Mouse (Mus musculus): ENCODE measurements around the gene Il11ra1. TPM values are rescaled to one million over a fixed set of nuclear protein-coding genes. Genes with fewer than 3 reads are reported as not detected.
"Not testable (repeated sequence)": the region's sequence is repeated elsewhere in the genome, so short reads cannot be mapped to it uniquely, and the experiment has no call there.

The Il11ra1 gene
- polyA plus RNA-seq, 1 experiment from 2014 or later: 45.4 TPM

- WGBS (ENCODE audit: insufficient replicate concordance): 72% methylated on average over 9 of the region's 9 CpGs
- Histone ChIP-seq H3K36me3 (ENCODE audit: control insufficient read depth, insufficient read depth) (peaks cover 4% of the 10 kb centered on the region; the same call in 1 of the 2 replicates), H3K9ac (ENCODE audit: low read depth, low read length) (no peak overlapping the region), H3K27me3 (ENCODE audit: control insufficient read depth, insufficient read depth, low read depth, low read length) (no peaks in the 10 kb centered on the region), H3K4me3 (ENCODE audit: low read depth, low read length) (no peak overlapping the region), H3K4me2 (ENCODE audit: low read depth, low read length) (no peak overlapping the region), H3K4me1 (ENCODE audit: control insufficient read depth, low read depth, low read length) (peaks cover 42% of the 10 kb centered on the region), H3K27ac (ENCODE audit: low read length) (peak overlapping the region; percentile 88), H3K9me3 (replicated peaks; ENCODE audit: control insufficient read depth, low read length) (no peaks in the 10 kb centered on the region)
- ATAC-seq (ENCODE audit: low read depth): peak; percentile 41
Observed at GRCm38 (mm10) chr4:41759206-41759605, 59.4 kb downstream of the Il11ra1 start.

- Histone ChIP-seq H3K36me3 (ENCODE audit: control insufficient read depth, insufficient read depth) (peaks cover 4% of the 10 kb centered on the region; the same call in 1 of the 2 replicates), H3K4me1 (ENCODE audit: control insufficient read depth, low read depth, low read length) (peaks cover 41% of the 10 kb centered on the region), H3K9ac (ENCODE audit: low read depth, low read length) (peak overlapping the region; percentile 54), H3K4me3 (ENCODE audit: low read depth, low read length) (peak overlapping the region; percentile 55), H3K27me3 (ENCODE audit: control insufficient read depth, insufficient read depth, low read depth, low read length) (no peaks in the 10 kb centered on the region), H3K9me3 (replicated peaks; ENCODE audit: control insufficient read depth, low read length) (no peaks in the 10 kb centered on the region), H3K27ac (ENCODE audit: low read length) (peak overlapping the region; percentile 88), H3K4me2 (ENCODE audit: low read depth, low read length) (peak overlapping the region; percentile 68)
- 24% methylated on average over 6 of the region's 6 CpGs for WGBS (ENCODE audit: insufficient replicate concordance)
- no peak for ATAC-seq (ENCODE audit: low read depth)
Observed at GRCm38 (mm10) chr4:41759656-41760287, 60.0 kb downstream of the Il11ra1 start.

- no peaks in the 10 kb centered on the region for H3K9me3 ChIP-seq (replicated peaks; ENCODE audit: control insufficient read depth, low read length)
- peak; percentile 88 for ATAC-seq (ENCODE audit: low read depth)
- WGBS (ENCODE audit: insufficient replicate concordance): 2% methylated on average over 15 of the region's 15 CpGs
- H3K9ac ChIP-seq (ENCODE audit: low read depth, low read length): peak overlapping the region; percentile 54
- peak overlapping the region; percentile 68 for H3K4me2 ChIP-seq (ENCODE audit: low read depth, low read length)
- H3K4me3 ChIP-seq (ENCODE audit: low read depth, low read length): peak overlapping the region; percentile 55
- peaks cover 4% of the 10 kb centered on the region; the same call in 1 of the 2 replicates for H3K36me3 ChIP-seq (ENCODE audit: control insufficient read depth, insufficient read depth)
- peaks cover 38% of the 10 kb centered on the region for H3K4me1 ChIP-seq (ENCODE audit: control insufficient read depth, low read depth, low read length)
- H3K27ac ChIP-seq (ENCODE audit: low read length): peak overlapping the region; percentile 88
- H3K27me3 ChIP-seq (ENCODE audit: control insufficient read depth, insufficient read depth, low read depth, low read length): no peaks in the 10 kb centered on the region
Observed at GRCm38 (mm10) chr4:41760288-41760721, 60.5 kb downstream of the Il11ra1 start.

- H3K4me1 ChIP-seq (ENCODE audit: control insufficient read depth, low read depth, low read length): peaks cover 38% of the 10 kb centered on the region
- no peak for ATAC-seq (ENCODE audit: low read depth)
- peaks cover 4% of the 10 kb centered on the region; the same call in 1 of the 2 replicates for H3K36me3 ChIP-seq (ENCODE audit: control insufficient read depth, insufficient read depth)
- H3K4me3 ChIP-seq (ENCODE audit: low read depth, low read length): peak overlapping the region; percentile 55
- no peaks in the 10 kb centered on the region for H3K9me3 ChIP-seq (replicated peaks; ENCODE audit: control insufficient read depth, low read length)
- H3K4me2 ChIP-seq (ENCODE audit: low read depth, low read length): peak overlapping the region; percentile 68
- WGBS (ENCODE audit: insufficient replicate concordance): 62% methylated on average over 4 of the region's 4 CpGs
- H3K27me3 ChIP-seq (ENCODE audit: control insufficient read depth, insufficient read depth, low read depth, low read length): no peaks in the 10 kb centered on the region
- peak overlapping the region; percentile 88 for H3K27ac ChIP-seq (ENCODE audit: low read length)
- peak overlapping the region; percentile 54 for H3K9ac ChIP-seq (ENCODE audit: low read depth, low read length)
Observed at GRCm38 (mm10) chr4:41760911-41761310, 61.1 kb downstream of the Il11ra1 start.

GRCm38 (mm10) chr4:41761680-41762079 lies 61.9 kb downstream of the Il11ra1 start:
- Histone ChIP-seq H3K4me2 (ENCODE audit: low read depth, low read length) (peak overlapping the region; percentile 68), H3K4me3 (ENCODE audit: low read depth, low read length) (no peak overlapping the region), H3K27ac (ENCODE audit: low read length) (peak overlapping the region; percentile 88), H3K9ac (ENCODE audit: low read depth, low read length) (no peak overlapping the region; the same call in 1 of the 2 replicates), H3K9me3 (replicated peaks; ENCODE audit: control insufficient read depth, low read length) (no peaks in the 10 kb centered on the region), H3K4me1 (ENCODE audit: control insufficient read depth, low read depth, low read length) (peaks cover 33% of the 10 kb centered on the region), H3K27me3 (ENCODE audit: control insufficient read depth, insufficient read depth, low read depth, low read length) (no peaks in the 10 kb centered on the region), H3K36me3 (ENCODE audit: control insufficient read depth, insufficient read depth) (peaks cover 4% of the 10 kb centered on the region; the same call in 1 of the 2 replicates)
- ATAC-seq (ENCODE audit: low read depth): no peak

- peaks cover 33% of the 10 kb centered on the region for H3K4me1 ChIP-seq (ENCODE audit: control insufficient read depth, low read depth, low read length)
- no peak overlapping the region for H3K9ac ChIP-seq (ENCODE audit: low read depth, low read length)
- no peaks in the 10 kb centered on the region for H3K9me3 ChIP-seq (replicated peaks; ENCODE audit: control insufficient read depth, low read length)
- no peak overlapping the region for H3K27ac ChIP-seq (ENCODE audit: low read length)
- peaks cover 4% of the 10 kb centered on the region; the same call in 1 of the 2 replicates for H3K36me3 ChIP-seq (ENCODE audit: control insufficient read depth, insufficient read depth)
- no peaks in the 10 kb centered on the region for H3K27me3 ChIP-seq (ENCODE audit: control insufficient read depth, insufficient read depth, low read depth, low read length)
- no peak overlapping the region for H3K4me2 ChIP-seq (ENCODE audit: low read depth, low read length)
- no peak for ATAC-seq (ENCODE audit: low read depth)
- WGBS (ENCODE audit: insufficient replicate concordance): 40% methylated on average over 8 of the region's 8 CpGs
- no peak overlapping the region for H3K4me3 ChIP-seq (ENCODE audit: low read depth, low read length)
Observed at GRCm38 (mm10) chr4:41762099-41762687, 62.4 kb downstream of the Il11ra1 start.

GRCm38 (mm10) chr4:41762688-41763114 lies 62.9 kb downstream of the Il11ra1 start:
- H3K9ac ChIP-seq (ENCODE audit: low read depth, low read length); H3K9me3 ChIP-seq (replicated peaks; ENCODE audit: control insufficient read depth, low read length); H3K4me3 ChIP-seq (ENCODE audit: low read depth, low read length); H3K36me3 ChIP-seq (ENCODE audit: control insufficient read depth, insufficient read depth); H3K4me2 ChIP-seq (ENCODE audit: low read depth, low read length); H3K27ac ChIP-seq (ENCODE audit: low read length); H3K27me3 ChIP-seq (ENCODE audit: control insufficient read depth, insufficient read depth, low read depth, low read length); ATAC-seq (ENCODE audit: low read depth): not testable (repeated sequence)
- 63% methylated on average over 8 of the region's 8 CpGs for WGBS (ENCODE audit: insufficient replicate concordance)
- H3K4me1 ChIP-seq (ENCODE audit: control insufficient read depth, low read depth, low read length): peaks cover 33% of the 10 kb centered on the region

GRCm38 (mm10) chr4:41763176-41763575 lies 63.4 kb downstream of the Il11ra1 start:
- H3K36me3 ChIP-seq (ENCODE audit: control insufficient read depth, insufficient read depth); H3K9ac ChIP-seq (ENCODE audit: low read depth, low read length); H3K27ac ChIP-seq (ENCODE audit: low read length); H3K27me3 ChIP-seq (ENCODE audit: control insufficient read depth, insufficient read depth, low read depth, low read length); H3K4me2 ChIP-seq (ENCODE audit: low read depth, low read length); H3K4me3 ChIP-seq (ENCODE audit: low read depth, low read length); H3K9me3 ChIP-seq (replicated peaks; ENCODE audit: control insufficient read depth, low read length); ATAC-seq (ENCODE audit: low read depth): not testable (repeated sequence)
- H3K4me1 ChIP-seq (ENCODE audit: control insufficient read depth, low read depth, low read length): peaks cover 33% of the 10 kb centered on the region
- 72% methylated on average over 4 of the region's 6 CpGs for WGBS (ENCODE audit: insufficient replicate concordance)

GRCm38 (mm10) chr4:41767301-41767700 lies 67.5 kb downstream of the Il11ra1 start:
- not testable (repeated sequence) for H3K4me2 ChIP-seq (ENCODE audit: low read depth, low read length); ATAC-seq (ENCODE audit: low read depth); H3K27me3 ChIP-seq (ENCODE audit: control insufficient read depth, insufficient read depth, low read depth, low read length); H3K36me3 ChIP-seq (ENCODE audit: control insufficient read depth, insufficient read depth); H3K4me1 ChIP-seq (ENCODE audit: control insufficient read depth, low read depth, low read length); H3K27ac ChIP-seq (ENCODE audit: low read length); H3K9me3 ChIP-seq (replicated peaks; ENCODE audit: control insufficient read depth, low read length); H3K9ac ChIP-seq (ENCODE audit: low read depth, low read length); H3K4me3 ChIP-seq (ENCODE audit: low read depth, low read length)
- WGBS (ENCODE audit: insufficient replicate concordance): 38% methylated on average over 10 of the region's 10 CpGs

Measured in liver, embryonic 16.5 days (tissue).